Mouse (Mus musculus): Measurements from ENCODE around the gene Clcn3.

The Clcn3 gene

DNA sequence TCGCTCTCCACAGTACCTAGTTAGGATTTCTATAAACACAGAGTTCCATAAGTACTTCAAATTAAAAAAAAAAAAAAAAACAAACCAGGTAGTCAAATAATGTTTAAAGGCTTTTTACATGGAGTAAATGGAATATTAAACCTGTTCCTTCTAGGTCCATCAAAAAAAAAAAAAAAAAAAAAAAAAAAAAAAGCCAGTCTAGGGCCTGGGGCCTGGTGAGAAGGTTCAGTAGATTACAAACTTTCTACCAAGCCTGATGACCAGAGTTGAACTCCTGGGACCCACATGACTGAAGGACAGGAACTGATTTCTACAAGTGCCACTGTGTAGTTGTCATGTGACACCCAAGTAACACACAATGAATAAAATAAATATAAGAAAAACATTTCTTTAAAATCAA is 31.3 kb downstream of the Clcn3 start:
- DNase-seq (ENCODE audit: low read depth, low spot score), result no peak

DNA sequence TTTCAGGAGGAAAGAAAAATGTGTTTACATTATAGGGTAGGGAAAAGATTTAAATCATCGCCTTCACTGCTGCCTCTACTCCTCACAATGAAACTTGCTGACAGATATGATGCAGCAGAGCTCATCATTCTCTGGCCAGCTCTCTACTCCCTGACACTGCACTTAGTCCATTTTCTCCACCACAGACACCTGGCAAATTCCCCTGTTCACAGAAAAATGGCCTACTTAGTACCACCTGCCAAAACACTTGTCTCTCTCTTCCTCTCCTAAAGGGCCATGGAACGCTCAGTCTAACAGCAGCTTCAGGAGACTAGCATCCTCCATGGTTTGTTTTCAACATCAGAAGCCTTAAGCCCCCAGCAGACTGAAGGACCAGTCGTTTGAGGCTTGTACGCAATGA is 31.8 kb downstream of the Clcn3 start:
- no peak for DNase-seq (ENCODE audit: low read depth, low spot score)

DNA sequence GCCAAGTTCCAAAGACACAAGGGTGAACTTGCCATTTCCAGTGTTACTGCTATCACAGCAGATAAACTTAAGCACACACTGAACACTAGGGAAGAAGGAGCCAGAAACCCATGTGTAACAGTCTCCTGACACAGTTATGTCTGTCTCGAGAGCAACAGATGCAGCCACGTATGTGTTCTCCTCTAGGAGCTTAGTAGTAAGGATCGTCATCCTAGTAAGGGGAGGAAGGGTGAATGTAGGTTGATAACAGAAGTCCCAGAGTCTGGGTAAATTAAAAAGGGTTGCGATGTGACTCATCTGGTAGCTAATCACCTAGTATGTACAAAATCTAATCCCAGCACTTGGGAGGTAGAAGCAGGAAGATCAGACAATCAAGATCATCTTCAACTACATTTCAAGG is 33.2 kb downstream of the Clcn3 start:
- no peak for DNase-seq (ENCODE audit: low read depth, low spot score)

DNA sequence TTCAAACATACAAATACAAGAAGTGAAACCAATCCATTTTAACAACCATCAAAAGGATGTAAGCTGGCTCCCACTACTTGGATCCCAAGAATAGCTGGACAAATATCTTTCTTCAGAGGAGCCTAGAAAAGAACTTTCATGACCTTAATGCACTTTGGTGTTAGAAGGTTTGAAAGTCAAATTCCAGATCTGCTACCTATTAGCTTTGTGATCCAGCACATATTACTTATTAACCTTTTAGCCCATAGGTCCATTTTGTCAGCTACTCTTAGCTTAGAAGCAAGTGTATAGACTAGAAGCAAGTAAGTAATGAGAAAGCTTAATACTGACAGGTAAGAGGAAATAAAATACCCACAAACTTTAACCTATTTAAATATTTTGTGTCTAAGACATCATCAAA is 35.6 kb downstream of the Clcn3 start:
- DNase-seq (ENCODE audit: low read depth, low spot score), result no peak

DNA sequence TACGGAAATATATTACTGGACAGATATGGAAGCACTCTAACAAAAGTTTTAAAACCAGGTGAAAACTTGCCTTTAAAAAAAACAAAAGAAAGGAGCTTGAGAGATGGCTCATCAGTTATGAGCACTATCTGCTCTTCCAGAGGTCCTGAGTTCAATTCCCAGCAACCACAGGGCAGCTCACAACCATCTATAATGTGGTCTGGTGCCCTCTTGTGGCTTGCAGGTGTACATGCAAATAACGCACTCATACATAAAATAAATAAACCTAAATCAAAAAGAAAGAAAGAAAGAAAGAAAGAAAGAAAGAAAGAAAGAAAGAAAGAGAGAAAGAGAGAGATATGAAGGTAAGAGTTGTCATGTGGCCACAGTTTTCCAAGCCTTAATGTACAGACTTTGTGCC is 40.2 kb downstream of the Clcn3 start:
- no peak for DNase-seq (ENCODE audit: low read depth, low spot score)

DNA sequence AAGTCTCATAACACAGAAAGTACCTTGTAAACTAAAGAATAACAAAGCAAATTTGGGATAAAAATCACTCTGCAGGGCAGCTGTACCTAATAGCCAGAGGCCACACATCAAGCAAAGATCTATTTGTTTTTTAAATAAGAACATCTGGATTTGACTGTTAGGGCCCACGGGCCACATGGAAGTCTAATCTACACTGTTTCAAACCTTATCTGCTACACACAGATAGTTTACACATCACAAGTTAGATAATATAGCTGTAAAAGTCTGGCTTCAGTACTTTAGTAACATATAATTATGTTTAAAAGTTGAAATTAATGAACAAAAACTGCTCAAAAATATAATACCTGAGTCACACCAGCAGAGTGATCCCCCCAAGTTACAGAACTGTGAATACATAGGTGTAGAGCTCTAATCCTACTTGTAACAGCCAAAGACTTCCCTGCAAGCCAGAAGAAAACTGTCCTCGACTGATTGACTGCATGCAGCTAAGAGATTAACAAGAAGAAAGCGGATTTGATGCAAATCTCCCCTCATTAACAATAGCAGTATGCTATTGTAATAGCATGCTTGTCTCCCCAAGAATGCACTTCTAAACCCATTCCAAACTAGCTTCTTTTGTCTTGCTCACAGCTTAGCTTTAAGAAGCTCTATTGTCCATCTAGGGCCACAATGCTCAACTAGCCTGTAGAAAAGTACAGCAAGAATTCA is 44.2 kb downstream of the Clcn3 start:
- no peak for DNase-seq (ENCODE audit: low read depth, low spot score)

DNA sequence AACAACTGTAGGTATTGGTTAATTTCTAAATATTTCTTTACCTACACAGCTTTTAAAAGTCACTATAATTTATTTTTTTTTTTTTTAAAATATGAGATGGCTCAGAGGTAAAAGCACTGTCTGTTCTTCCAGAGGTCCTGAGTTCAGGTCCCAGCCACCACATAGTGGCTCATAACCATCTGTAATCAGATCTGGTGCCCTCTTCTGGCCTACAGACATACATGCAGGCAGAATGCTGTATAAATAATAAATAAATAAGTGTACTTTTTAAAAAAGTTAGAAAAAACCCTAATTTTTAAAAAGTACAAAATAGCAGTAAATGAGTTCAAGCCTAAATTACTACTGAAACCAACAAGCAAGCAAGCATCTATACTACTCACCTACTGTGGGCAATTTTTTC is 49.5 kb downstream of the Clcn3 start:
- DNase-seq (ENCODE audit: low read depth, low spot score), result peak; percentile 28

GRCm38 (mm10) chr8:60920176-60920575 is 62.9 kb downstream of the Clcn3 start:
- peak; percentile 56 for DNase-seq (ENCODE audit: low read depth, low spot score)

DNA sequence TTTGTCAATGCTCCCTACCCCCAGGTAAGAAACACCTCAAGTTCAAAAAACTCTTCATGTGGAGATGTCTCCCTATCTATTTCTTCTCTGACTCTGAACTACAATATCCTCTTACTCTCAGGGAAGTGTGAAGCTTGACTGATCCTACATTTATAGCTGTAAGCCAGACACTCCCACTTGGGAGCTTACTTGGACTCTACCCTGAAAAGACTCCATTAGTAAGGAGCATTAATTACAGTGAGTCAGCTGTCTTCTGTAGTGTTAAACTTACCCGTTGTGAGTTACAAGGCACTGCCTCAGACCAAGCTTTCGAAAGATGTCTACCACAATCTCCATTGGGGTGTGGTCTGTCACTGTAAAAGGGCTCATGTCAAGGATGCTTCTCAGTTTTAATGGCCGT is 64.0 kb downstream of the Clcn3 start:
- no peak for DNase-seq (ENCODE audit: low read depth, low spot score)

GRCm38 (mm10) chr8:60912554-60912953 is 70.5 kb downstream of the Clcn3 start:
- DNase-seq (ENCODE audit: low read depth, low spot score), result no peak

DNA sequence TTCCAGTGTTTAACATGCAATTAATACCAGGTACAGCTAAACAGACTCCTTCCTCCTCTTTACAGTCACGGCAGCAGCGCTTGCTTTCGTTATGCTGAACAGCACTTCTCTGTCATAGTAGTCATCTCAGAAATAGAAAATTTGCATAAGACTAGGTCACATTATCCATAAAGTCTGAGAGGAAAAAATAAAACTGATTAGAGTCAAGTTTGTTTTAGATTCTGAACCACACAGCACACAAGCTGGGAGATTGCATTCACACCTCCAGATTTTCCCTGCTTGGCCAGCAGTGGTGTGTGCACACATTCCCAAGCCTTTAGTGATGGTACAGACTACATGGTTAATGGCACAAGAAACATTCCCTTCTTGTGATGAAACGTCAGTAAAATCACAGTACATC is 71.0 kb downstream of the Clcn3 start:
- DNase-seq (ENCODE audit: low read depth, low spot score), result peak; percentile 63

- DNase-seq (ENCODE audit: low read depth, low spot score), result no peak
Measured at GRCm38 (mm10) chr8:60900147-60900546, 83.0 kb downstream of the Clcn3 start.

DNA sequence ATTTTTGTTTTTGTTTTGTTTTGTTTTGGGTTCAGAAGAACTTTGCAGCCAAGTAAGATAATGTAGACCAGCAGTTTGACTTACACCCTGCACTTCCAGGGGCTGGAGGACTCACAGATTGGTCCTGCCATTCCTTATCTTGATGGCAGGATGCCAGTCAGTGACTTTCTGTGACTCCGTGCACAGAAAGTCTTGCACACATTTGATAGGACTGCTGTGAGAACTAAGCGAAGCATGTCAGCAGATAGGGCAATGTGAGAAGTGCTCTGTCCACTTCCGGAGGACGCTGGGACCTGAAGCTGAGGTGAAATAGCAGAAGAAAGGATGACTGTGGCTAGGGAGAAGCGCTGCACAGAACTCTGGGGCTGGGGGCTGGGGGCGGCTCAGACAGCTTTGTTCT is 87.2 kb downstream of the Clcn3 start:
- DNase-seq (ENCODE audit: low read depth, low spot score), result no peak

DNA sequence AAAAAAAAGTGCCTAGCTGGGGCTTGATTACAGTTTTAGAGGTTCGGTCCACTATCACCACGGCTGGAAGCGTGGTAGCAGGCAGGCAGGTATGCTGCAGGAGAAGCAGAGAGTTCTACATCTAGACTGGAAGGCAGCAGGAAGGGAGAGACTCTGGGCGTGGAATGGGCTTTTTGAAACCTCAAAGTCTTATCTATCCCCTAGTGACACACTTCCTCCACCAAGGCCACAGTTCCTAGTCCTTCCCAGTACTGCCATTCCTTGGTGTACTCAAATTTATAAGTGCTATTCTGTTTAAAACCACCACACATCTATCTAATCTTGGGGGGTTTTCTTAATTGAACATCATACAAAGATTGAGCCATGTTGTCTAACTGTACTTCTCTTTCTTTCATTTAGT is 91.3 kb downstream of the Clcn3 start:
- DNase-seq (ENCODE audit: low read depth, low spot score), result no peak

DNA sequence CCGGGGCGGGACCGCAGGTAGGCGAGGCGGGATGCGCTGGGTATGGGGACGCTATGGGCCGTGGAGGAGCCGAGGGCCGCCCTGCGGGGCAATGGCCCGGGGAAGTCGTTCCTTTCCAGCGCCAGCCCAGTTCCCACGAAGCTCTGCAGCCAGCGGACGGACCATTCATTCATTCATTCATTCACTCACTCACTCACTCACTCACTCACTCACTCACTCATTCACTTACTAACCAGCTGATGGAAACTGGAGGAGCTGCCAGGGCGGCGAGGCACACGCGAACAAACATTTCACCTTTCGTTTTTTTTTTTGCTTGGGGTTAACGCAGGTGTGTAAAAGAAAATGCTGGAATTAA is 92.6 kb downstream of the Clcn3 start:
- no peak for DNase-seq (ENCODE audit: low read depth, low spot score)

DNA sequence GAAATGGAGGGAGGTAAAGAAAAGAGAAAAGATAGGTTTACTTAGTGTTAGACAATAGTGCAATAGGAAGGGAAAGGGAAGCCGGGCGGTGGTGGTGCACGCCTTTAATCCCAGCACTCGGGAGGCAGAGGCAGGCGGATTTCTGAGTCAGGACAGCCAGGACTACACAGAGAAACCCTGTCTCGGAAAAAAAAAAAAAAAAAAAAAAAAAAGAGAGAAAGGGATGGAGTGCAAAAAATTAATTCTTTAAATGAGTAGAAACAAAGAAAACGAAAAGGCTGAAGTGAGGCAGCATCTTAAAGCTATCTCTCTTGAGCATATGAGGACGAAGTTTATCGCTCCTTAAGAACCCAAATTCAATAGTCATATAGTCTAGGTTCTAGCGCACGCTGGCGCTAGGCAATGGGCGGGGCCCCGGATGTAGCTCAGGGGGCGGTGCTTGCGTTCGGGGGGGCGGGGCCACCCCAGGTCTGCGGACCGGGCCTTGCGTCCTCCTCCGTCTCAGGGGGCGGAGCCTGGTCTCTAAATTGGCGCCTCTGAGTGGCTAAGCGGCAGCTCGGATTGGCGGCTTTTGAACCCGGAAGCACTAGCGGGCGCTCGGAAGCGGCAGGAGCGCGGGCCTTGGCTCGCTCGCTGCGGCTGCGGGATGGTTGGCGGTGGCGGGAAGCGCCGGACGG is 93.1 kb downstream of the Clcn3 start, which contains the start of gene Hpf1:
Hpf1 (plus strand) TSS at position 576 of the 677 bp plus-strand sequence.
- peak; percentile 99 for DNase-seq (ENCODE audit: low read depth, low spot score)

DNA sequence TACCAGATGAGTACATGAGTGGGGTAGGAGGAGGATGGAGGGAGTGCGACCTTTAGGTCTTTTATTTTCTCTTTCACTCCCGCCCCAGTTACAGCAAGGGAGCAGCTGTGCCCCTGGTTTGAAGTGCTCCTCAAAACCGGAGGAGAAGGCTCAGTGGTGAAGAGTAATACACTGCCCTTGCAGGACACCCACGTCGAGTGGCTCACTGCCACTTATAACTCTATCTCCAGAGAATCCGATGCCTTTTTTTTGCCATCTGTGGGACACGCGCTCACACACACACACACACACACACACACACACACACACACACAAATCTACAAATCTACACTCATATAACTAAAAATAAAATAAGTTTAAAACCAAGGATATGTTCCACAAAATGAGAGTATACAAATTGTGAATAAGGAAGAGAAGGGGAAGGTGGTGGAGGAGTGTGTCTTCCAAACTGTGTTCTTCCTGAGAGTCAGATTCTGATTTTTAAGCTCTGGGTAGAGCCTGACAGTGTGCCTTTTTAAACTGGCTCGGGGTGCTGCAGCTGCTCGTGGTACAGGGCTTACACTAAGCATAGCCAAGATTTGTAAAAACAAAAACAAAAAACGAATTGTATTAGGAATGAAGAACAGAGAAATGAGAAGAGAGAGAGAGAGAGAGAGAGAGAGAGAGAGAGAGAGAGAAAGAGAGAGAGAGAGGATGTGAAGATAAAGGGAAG is 93.8 kb downstream of the Clcn3 start:
- DNase-seq (ENCODE audit: low read depth, low spot score), result peak; percentile 76

DNA sequence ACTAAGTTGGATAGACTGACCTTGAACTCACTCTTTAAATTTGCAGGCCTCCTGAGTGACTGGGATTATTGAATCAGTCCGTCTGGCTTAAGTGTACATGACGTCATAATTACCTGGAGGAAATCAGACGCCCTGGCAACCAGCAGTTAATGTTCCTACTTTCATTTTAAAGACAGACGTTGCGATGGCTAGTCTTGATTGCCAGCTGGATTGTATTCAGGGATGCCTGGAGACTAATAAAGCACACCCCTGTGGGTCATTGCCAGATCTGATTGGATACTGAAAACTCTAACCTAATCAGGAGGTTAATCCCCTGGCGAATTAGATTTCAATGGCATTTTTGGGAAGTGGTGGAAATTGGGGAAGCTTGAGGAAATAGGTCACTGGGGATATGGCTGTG is 96.4 kb downstream of the Clcn3 start:
- no peak for DNase-seq (ENCODE audit: low read depth, low spot score)

DNA sequence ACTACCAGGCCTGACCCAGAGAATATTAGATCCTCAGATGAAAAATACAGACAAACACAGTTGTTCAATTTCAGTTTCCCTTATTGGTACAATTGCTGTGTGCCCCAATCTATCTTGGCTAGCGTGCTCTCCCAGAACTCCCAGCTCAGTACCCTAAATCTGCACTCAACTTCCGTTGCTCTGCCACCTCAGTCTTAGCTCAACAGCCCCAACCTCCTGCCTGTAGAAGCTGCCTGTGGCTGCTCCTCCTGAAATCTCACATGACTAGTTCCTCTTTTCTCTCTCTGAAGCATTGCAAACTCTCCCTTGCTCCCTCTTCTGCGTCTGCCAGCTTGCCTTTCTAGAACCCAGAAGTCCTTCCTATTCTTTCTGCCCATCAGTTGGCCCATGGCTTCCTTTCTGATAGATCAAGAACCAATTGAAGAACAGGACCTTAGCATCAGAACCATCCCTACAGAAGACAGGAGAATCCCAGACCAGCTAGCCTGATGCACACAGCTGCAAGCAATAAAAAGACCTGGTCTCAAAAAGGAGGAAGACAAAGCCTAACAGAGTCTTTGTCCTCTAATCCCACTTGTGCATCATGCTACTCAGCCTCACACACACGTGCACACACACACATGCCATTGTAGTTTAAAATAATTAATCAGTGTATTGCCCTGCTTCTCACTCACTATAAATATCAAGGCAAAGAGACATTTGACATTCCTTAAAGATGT is 99.5 kb downstream of the Clcn3 start:
- DNase-seq (ENCODE audit: low read depth, low spot score), result peak; percentile 81

- no peak for DNase-seq (ENCODE audit: low read depth, low spot score)
Measured at GRCm38 (mm10) chr8:60878617-60879016, 104.5 kb downstream of the Clcn3 start.

GRCm38 (mm10) chr8:60870231-60871193 is 112.6 kb downstream of the Clcn3 start:
- DNase-seq (ENCODE audit: low read depth, low spot score), result peak; percentile 82
